Mouse (Mus musculus) cerebellum, adult (tissue): ENCODE data around the gene Qtrt2.

ENCODE experiments used
- ATAC-seq: cut with Nextera tagmentation; 2 replicates; pipeline ENCODE4 v1.9.2; 2017; ENCODE audit warnings: mild to moderate bottlenecking, moderate library complexity, mixed read lengths; ENCODE audit not compliant: insufficient number of reproducible peaks, low FRiP score, low TSS enrichment

The Qtrt2 gene

GRCm38 (mm10) chr16:43930577-43930976 lies 4.0 kb upstream of the Qtrt2 start:
- no peak for ATAC-seq

- no peak for ATAC-seq
Measured at GRCm38 (mm10) chr16:43925846-43926245, 763 bp downstream of the Qtrt2 start.

- ATAC-seq, result no peak
Measured at GRCm38 (mm10) chr16:43925001-43925558, 1.5 kb downstream of the Qtrt2 start.

GRCm38 (mm10) chr16:43922630-43923029 lies 4.0 kb downstream of the Qtrt2 start:
- no peak for ATAC-seq

GRCm38 (mm10) chr16:43922024-43922423 lies 4.6 kb downstream of the Qtrt2 start:
- no peak for ATAC-seq

- ATAC-seq, result no peak
Measured at GRCm38 (mm10) chr16:43918867-43919266, 7.7 kb downstream of the Qtrt2 start.

- ATAC-seq, result no peak
Measured at GRCm38 (mm10) chr16:43908881-43909280, 17.7 kb downstream of the Qtrt2 start.

GRCm38 (mm10) chr16:43900571-43900970 lies 26.0 kb downstream of the Qtrt2 start:
- no peak for ATAC-seq

- no peak for ATAC-seq
Measured at GRCm38 (mm10) chr16:43900138-43900537, 26.5 kb downstream of the Qtrt2 start.

GRCm38 (mm10) chr16:43894501-43894900 lies 32.1 kb downstream of the Qtrt2 start:
- no peak for ATAC-seq

GRCm38 (mm10) chr16:43890747-43891336 lies 35.8 kb downstream of the Qtrt2 start:
- ATAC-seq, result no peak

- ATAC-seq, result peak; percentile 90
Measured at GRCm38 (mm10) chr16:43890005-43890336, 36.6 kb downstream of the Qtrt2 start.

GRCm38 (mm10) chr16:43889208-43890004 lies 37.2 kb downstream of the Qtrt2 start, which contains the start of gene Ccdc191:
TSS of gene Ccdc191 (plus strand) at chr16:43889800.
- peak; percentile 99 for ATAC-seq

GRCm38 (mm10) chr16:43882329-43882728 lies 44.3 kb downstream of the Qtrt2 start:
- no peak for ATAC-seq

GRCm38 (mm10) chr16:43881636-43882035 lies 45.0 kb downstream of the Qtrt2 start:
- no peak for ATAC-seq

GRCm38 (mm10) chr16:43879769-43880168 lies 46.8 kb downstream of the Qtrt2 start:
- ATAC-seq, result no peak

- ATAC-seq, result no peak
Measured at GRCm38 (mm10) chr16:43871419-43871818, 55.2 kb downstream of the Qtrt2 start.

- no peak for ATAC-seq
Measured at GRCm38 (mm10) chr16:43869805-43870204, 56.8 kb downstream of the Qtrt2 start.

GRCm38 (mm10) chr16:43860624-43861023 lies 66.0 kb downstream of the Qtrt2 start:
- ATAC-seq, result no peak

GRCm38 (mm10) chr16:43858941-43859476 lies 67.6 kb downstream of the Qtrt2 start:
- no peak for ATAC-seq

GRCm38 (mm10) chr16:43849839-43850238 lies 76.8 kb downstream of the Qtrt2 start:
- no peak for ATAC-seq
